In genomic region chr11:69076572-69076971, GRCm38 (mm10) we compare ENCODE assay signal across 21 mouse cellular contexts. TPM values are rescaled to one million over a fixed set of nuclear protein-coding genes. Genes with fewer than 3 reads are reported as not detected.
DNase-seq lines count a peak whose midpoint lies in the region; ATAC-seq and TF ChIP-seq lines count a peak whose summit lies in the region.
"Had no signal": no experiment of that assay in that cellular context is flagged by ENCODE, and none has a peak within 500 bp of the region (broad histone marks: within the 10 kb centered on the region; RNA-seq: fewer than 3 reads in every experiment).

No protein-coding gene starts in this region.

- TF ChIP-seq CTCF in hindbrain, postnatal 0 days (IDR thresholded peaks at IDR 0.05; ENCODE audit: low read depth), result no peak
- no peak for TF ChIP-seq CTCF in brain, embryonic 14.5 days (IDR thresholded peaks at IDR 0.05; ENCODE audit: borderline replicate concordance, extremely low read depth, insufficient read depth, insufficient read length)

- no peaks in the 10 kb centered on the region for H3K36me3 ChIP-seq in heart, embryonic 13.5 days
- no peaks in the 10 kb centered on the region for H3K36me3 ChIP-seq in hindbrain, postnatal 0 days (ENCODE audit: insufficient read depth, low read length)
- H3K36me3 ChIP-seq in hindbrain, embryonic 13.5 days, result no peaks in the 10 kb centered on the region
- H3K36me3 ChIP-seq: embryonic facial prominence, embryonic 12.5 days; forebrain, embryonic 12.5 days; G1E; heart, embryonic 15.5 days; hindbrain, embryonic 10.5 days; hindbrain, embryonic 15.5 days had no signal

- intact Hi-C loops in heart, postnatal 25 days (cut with DNase I), result no loop called here

- no peak overlapping the region for H3K4me3 ChIP-seq in heart, embryonic 13.5 days
- no peak overlapping the region for H3K4me3 ChIP-seq in hindbrain, postnatal 0 days (ENCODE audit: low read length)
- H3K4me3 ChIP-seq in hindbrain, embryonic 13.5 days, result no peak overlapping the region
- H3K4me3 ChIP-seq: embryonic facial prominence, embryonic 12.5 days; forebrain, embryonic 12.5 days; heart, adult 2 months; heart, embryonic 15.5 days; hindbrain, embryonic 10.5 days; hindbrain, embryonic 15.5 days had no signal

- ATAC-seq in heart, embryonic 13.5 days (ENCODE audit: extremely low read depth, insufficient number of reproducible peaks, low FRiP score, low TSS enrichment), result no peak
- no peak for ATAC-seq in hindbrain, postnatal 0 days
- ATAC-seq in hindbrain, embryonic 13.5 days (ENCODE audit: low FRiP score), result no peak
- ATAC-seq: forebrain, embryonic 16.5 days; inflammation-experienced regulatory T-cells, adult 6 months; intestine, postnatal 0 days had no signal

- no peaks in the 10 kb centered on the region for H3K27me3 ChIP-seq in heart, embryonic 13.5 days (replicated peaks)
- H3K27me3 ChIP-seq in hindbrain, postnatal 0 days (ENCODE audit: insufficient read depth, low read length), result no peaks in the 10 kb centered on the region
- no peaks in the 10 kb centered on the region for H3K27me3 ChIP-seq in hindbrain, embryonic 13.5 days
- H3K27me3 ChIP-seq: embryonic facial prominence, embryonic 12.5 days; forebrain, embryonic 12.5 days; heart, embryonic 15.5 days; hindbrain, embryonic 15.5 days had no signal

- no peak overlapping the region for H3K27ac ChIP-seq in heart, embryonic 13.5 days (replicated peaks)
- no peak overlapping the region for H3K27ac ChIP-seq in hindbrain, postnatal 0 days
- H3K27ac ChIP-seq in hindbrain, embryonic 13.5 days, result no peak overlapping the region
- H3K27ac ChIP-seq: embryonic facial prominence, embryonic 12.5 days; forebrain, embryonic 12.5 days; heart, adult 2 months; heart, embryonic 15.5 days; hindbrain, embryonic 10.5 days; hindbrain, embryonic 15.5 days had no signal

- TF ChIP-seq POLR2A in brain, embryonic 14.5 days (IDR thresholded peaks at IDR 0.05; ENCODE audit: borderline replicate concordance, extremely low read depth, insufficient read depth, insufficient read length, poor library complexity, severe bottlenecking), result no peak

- peak; percentile 64 for DNase-seq in adrenal gland, postnatal 14 days
- no peak for DNase-seq in adrenal gland, postnatal 25 days
- DNase-seq in heart, postnatal 25 days (ENCODE audit: low spot score), result no peak
- DNase-seq in hindbrain, postnatal 0 days (ENCODE audit: low spot score), result peak; percentile 64
- DNase-seq in brain, embryonic 14.5 days (ENCODE audit: low read depth), result peak; percentile 32
- no peak for DNase-seq in lung, postnatal 25 days (ENCODE audit: low spot score)
- DNase-seq: cerebellum, postnatal 25 days; gastrocnemius, postnatal 10 days; heart, adult 2 months; kidney, adult 8-10 months had no signal

- WGBS in heart, embryonic 13.5 days, result 71% methylated on average over 5 of the region's 5 CpGs
- 51% methylated on average over 5 of the region's 5 CpGs for WGBS in hindbrain, postnatal 0 days
- 60% methylated on average over 5 of the region's 5 CpGs for WGBS in hindbrain, embryonic 13.5 days

- peaks cover 25% of the 10 kb centered on the region for H3K4me1 ChIP-seq in heart, embryonic 13.5 days
- peaks cover under 1% of the 10 kb centered on the region; the same call in 1 of the 2 replicates for H3K4me1 ChIP-seq in hindbrain, postnatal 0 days (ENCODE audit: insufficient read depth, low read length)
- H3K4me1 ChIP-seq in hindbrain, embryonic 13.5 days (replicated peaks), result peaks cover 23% of the 10 kb centered on the region

- no peak overlapping the region for H3K4me2 ChIP-seq in heart, embryonic 13.5 days
- no peak overlapping the region for H3K4me2 ChIP-seq in hindbrain, postnatal 0 days (ENCODE audit: low read depth, low read length)
- H3K4me2 ChIP-seq in hindbrain, embryonic 13.5 days, result no peak overlapping the region
- H3K4me2 ChIP-seq: embryonic facial prominence, embryonic 12.5 days; forebrain, embryonic 12.5 days; heart, embryonic 15.5 days; hindbrain, embryonic 15.5 days had no signal

- no peaks in the 10 kb centered on the region for H3K9me3 ChIP-seq in heart, embryonic 13.5 days
- no peaks in the 10 kb centered on the region for H3K9me3 ChIP-seq in hindbrain, postnatal 0 days (ENCODE audit: low read length)
- H3K9me3 ChIP-seq in hindbrain, embryonic 13.5 days, result no peaks in the 10 kb centered on the region
- H3K9me3 ChIP-seq: embryonic facial prominence, embryonic 12.5 days; forebrain, embryonic 12.5 days; G1E; heart, embryonic 15.5 days; hindbrain, embryonic 10.5 days; hindbrain, embryonic 15.5 days had no signal

- H3K9ac ChIP-seq in heart, embryonic 13.5 days, result peak overlapping the region; percentile 35; the same call in 1 of the 2 replicates
- no peak overlapping the region for H3K9ac ChIP-seq in hindbrain, postnatal 0 days (replicated peaks; ENCODE audit: low read length)
- H3K9ac ChIP-seq in hindbrain, embryonic 13.5 days, result no peak overlapping the region
- H3K9ac ChIP-seq: embryonic facial prominence, embryonic 12.5 days; forebrain, embryonic 12.5 days; heart, embryonic 15.5 days; hindbrain, embryonic 15.5 days had no signal

RNA-seq across cellular contexts. Expression of gene Tmem107, which starts 6.0 kb away (rescaled TPM):
- 12.0 and 12.3 TPM in 2 replicates for total RNA-seq in adrenal gland, postnatal 14 days (2021)
- 18.3 and 21.8 TPM in 2 replicates for total RNA-seq in adrenal gland, postnatal 25 days (2021)
- 28.4 and 31.3 TPM in 2 replicates for polyA plus RNA-seq in heart, embryonic 13.5 days (2015; fragmentation: Nextera tagmentation; extraction: Ambion mirVana)
- 1 to 10 TPM; 4.4 to 9.8 TPM for total RNA-seq in heart, postnatal 25 days (2021)
- 68.9 and 135 TPM in 2 replicates for total RNA-seq in hindbrain, postnatal 0 days (2014; rRNA removed)
- polyA plus RNA-seq in hindbrain, postnatal 0 days (2015; fragmentation: Nextera tagmentation; extraction: Ambion mirVana), result 28.6 and 34.1 TPM in 2 replicates
- 28.7 and 41.0 TPM in 2 replicates for polyA plus RNA-seq in hindbrain, embryonic 13.5 days (2015; fragmentation: Nextera tagmentation; extraction: Ambion mirVana)
- 25.6 and 35.1 TPM in 2 replicates for polyA plus RNA-seq in brain, embryonic 14.5 days (2012; rRNA removed)

RNA-seq across cellular contexts. Expression of gene Vamp2, which starts 11.7 kb away (rescaled TPM):
- 111 and 139 TPM in 2 replicates for total RNA-seq in adrenal gland, postnatal 14 days (2021)
- 143 and 163 TPM in 2 replicates for total RNA-seq in adrenal gland, postnatal 25 days (2021)
- 79.5 and 82.1 TPM in 2 replicates for polyA plus RNA-seq in heart, embryonic 13.5 days (2015; fragmentation: Nextera tagmentation; extraction: Ambion mirVana)
- 10 to 100 TPM; 59.6 to 65.7 TPM for total RNA-seq in heart, postnatal 25 days (2021)
- 146 and 148 TPM in 2 replicates for total RNA-seq in hindbrain, postnatal 0 days (2014; rRNA removed)
- polyA plus RNA-seq in hindbrain, postnatal 0 days (2015; fragmentation: Nextera tagmentation; extraction: Ambion mirVana), result 417 and 489 TPM in 2 replicates
- polyA plus RNA-seq in hindbrain, embryonic 13.5 days (2015; fragmentation: Nextera tagmentation; extraction: Ambion mirVana), result 217 and 227 TPM in 2 replicates
- 251 and 319 TPM in 2 replicates for polyA plus RNA-seq in brain, embryonic 14.5 days (2012; rRNA removed)

RNA-seq across cellular contexts. Expression of gene Borcs6, which starts 17.1 kb away (rescaled TPM):
- total RNA-seq in adrenal gland, postnatal 14 days (2021), result 19.2 and 20.6 TPM in 2 replicates
- total RNA-seq in adrenal gland, postnatal 25 days (2021), result 23.1 and 32.0 TPM in 2 replicates
- polyA plus RNA-seq in heart, embryonic 13.5 days (2015; fragmentation: Nextera tagmentation; extraction: Ambion mirVana), result 9.7 and 10.3 TPM in 2 replicates
- total RNA-seq in heart, postnatal 25 days (2021), result 10 to 100 TPM; 14.4 to 16.4 TPM
- 25.4 and 40.8 TPM in 2 replicates for total RNA-seq in hindbrain, postnatal 0 days (2014; rRNA removed)
- polyA plus RNA-seq in hindbrain, postnatal 0 days (2015; fragmentation: Nextera tagmentation; extraction: Ambion mirVana), result 21.3 and 21.9 TPM in 2 replicates
- 13.4 and 15.2 TPM in 2 replicates for polyA plus RNA-seq in hindbrain, embryonic 13.5 days (2015; fragmentation: Nextera tagmentation; extraction: Ambion mirVana)
- 19.6 and 22.1 TPM in 2 replicates for polyA plus RNA-seq in brain, embryonic 14.5 days (2012; rRNA removed)

RNA-seq across cellular contexts. Expression of gene Per1, which starts 18.4 kb away (rescaled TPM):
- 116 and 118 TPM in 2 replicates for total RNA-seq in adrenal gland, postnatal 14 days (2021)
- 66.5 and 84.7 TPM in 2 replicates for total RNA-seq in adrenal gland, postnatal 25 days (2021)
- polyA plus RNA-seq in heart, embryonic 13.5 days (2015; fragmentation: Nextera tagmentation; extraction: Ambion mirVana), result 8.6 and 9.0 TPM in 2 replicates
- total RNA-seq in heart, postnatal 25 days (2021), result 10 to 100 TPM; 32.3 to 61.0 TPM
- total RNA-seq in hindbrain, postnatal 0 days (2014; rRNA removed), result 24.4 and 27.1 TPM in 2 replicates
- polyA plus RNA-seq in hindbrain, postnatal 0 days (2015; fragmentation: Nextera tagmentation; extraction: Ambion mirVana), result 11.9 and 15.9 TPM in 2 replicates
- polyA plus RNA-seq in hindbrain, embryonic 13.5 days (2015; fragmentation: Nextera tagmentation; extraction: Ambion mirVana), result 7.4 and 9.4 TPM in 2 replicates
- 12.2 and 16.3 TPM in 2 replicates for polyA plus RNA-seq in brain, embryonic 14.5 days (2012; rRNA removed)

RNA-seq across cellular contexts. Expression of gene Aurkb, which starts 31.1 kb away (rescaled TPM):
- 17.1 and 18.8 TPM in 2 replicates for total RNA-seq in adrenal gland, postnatal 14 days (2021)
- total RNA-seq in adrenal gland, postnatal 25 days (2021), result 9.7 and 11.8 TPM in 2 replicates
- polyA plus RNA-seq in heart, embryonic 13.5 days (2015; fragmentation: Nextera tagmentation; extraction: Ambion mirVana), result 78.4 and 83.0 TPM in 2 replicates
- 1 to 10 TPM in 1 of 2 experiments, under 1 TPM in 1; 0.62 to 1.2 TPM for total RNA-seq in heart, postnatal 25 days (2021)
- total RNA-seq in hindbrain, postnatal 0 days (2014; rRNA removed), result 15.9 and 21.6 TPM in 2 replicates
- 24.8 and 26.3 TPM in 2 replicates for polyA plus RNA-seq in hindbrain, postnatal 0 days (2015; fragmentation: Nextera tagmentation; extraction: Ambion mirVana)
- 31.7 and 34.2 TPM in 2 replicates for polyA plus RNA-seq in hindbrain, embryonic 13.5 days (2015; fragmentation: Nextera tagmentation; extraction: Ambion mirVana)
- 38.3 and 74.9 TPM in 2 replicates for polyA plus RNA-seq in brain, embryonic 14.5 days (2012; rRNA removed)

Comparison
In these comparisons a context has a peak if more than half of its experiments do, and no peak if none do; other contexts are left out.
1. DNase-seq: peak in adrenal gland, postnatal 14 days (single experiment), hindbrain, postnatal 0 days (single experiment) and brain, embryonic 14.5 days (single experiment); none in adrenal gland, postnatal 25 days (single experiment), heart, postnatal 25 days (single experiment) and lung, postnatal 25 days (single experiment).